Mouse (Mus musculus): ENCODE results near the gene Glyat.
"Not testable (repeated sequence)": the region's sequence is repeated elsewhere in the genome, so short reads cannot be mapped to it uniquely, and the experiment has no call there.

Glyat gene

GRCm38 (mm10) chr19:12633176-12633575 is at the start of gene Glyat:
Glyat (plus strand) TSS chr19:12633308.
- DNase-seq (ENCODE audit: low read depth, low spot score), result no peak

GRCm38 (mm10) chr19:12585310-12585709 is 47.8 kb upstream of the Glyat start:
- DNase-seq (ENCODE audit: low read depth, low spot score), result no peak

- DNase-seq (ENCODE audit: low read depth, low spot score), result peak; percentile 88
These were observed 41.2 kb upstream of the Glyat start for GRCm38 (mm10) chr19:12591908-12592307.

GRCm38 (mm10) chr19:12595135-12595529 is 38.0 kb upstream of the Glyat start:
- no peak for DNase-seq (ENCODE audit: low read depth, low spot score)

DNA sequence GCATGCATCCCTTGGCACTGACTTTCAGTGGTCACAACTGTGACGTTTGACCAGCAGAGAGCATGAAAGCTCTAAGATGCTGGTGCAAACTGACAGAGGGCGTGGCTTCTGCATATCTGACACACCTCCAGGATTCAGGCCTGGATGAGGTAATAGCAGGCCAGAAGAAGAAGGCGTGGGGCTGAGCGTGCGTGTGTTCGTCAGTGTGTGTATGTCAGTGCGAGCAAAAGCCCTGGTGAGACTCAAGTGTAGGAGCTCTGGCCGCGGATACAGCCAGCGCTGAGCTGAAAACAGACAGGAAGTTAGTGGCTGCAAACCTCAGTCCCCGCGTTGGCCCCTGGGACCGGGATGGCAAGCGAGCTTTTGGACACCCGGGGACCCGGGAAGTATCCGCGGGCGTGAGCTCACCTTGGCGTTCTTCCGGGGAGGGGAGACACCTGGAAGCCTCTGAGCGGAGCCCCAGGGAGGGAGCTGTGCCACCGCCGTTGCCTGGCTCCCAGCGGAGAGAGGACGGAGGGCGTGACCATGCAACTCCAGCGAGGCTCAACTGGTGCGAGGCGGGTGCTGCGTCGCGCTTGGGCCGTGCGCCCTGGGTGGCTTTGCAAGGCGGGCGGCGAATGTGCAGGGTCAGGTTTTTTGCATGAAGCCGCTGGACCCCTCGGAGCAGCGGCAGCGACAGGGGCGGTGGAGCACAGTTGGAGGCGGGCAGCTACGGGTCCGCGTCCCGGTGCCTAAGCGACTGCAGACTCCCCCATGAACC is 37.4 kb upstream of the Glyat start:
- peak; percentile 73 for DNase-seq (ENCODE audit: low read depth, low spot score)

GRCm38 (mm10) chr19:12596290-12597072 is 36.6 kb upstream of the Glyat start:
- DNase-seq (ENCODE audit: low read depth, low spot score), result no peak

DNA sequence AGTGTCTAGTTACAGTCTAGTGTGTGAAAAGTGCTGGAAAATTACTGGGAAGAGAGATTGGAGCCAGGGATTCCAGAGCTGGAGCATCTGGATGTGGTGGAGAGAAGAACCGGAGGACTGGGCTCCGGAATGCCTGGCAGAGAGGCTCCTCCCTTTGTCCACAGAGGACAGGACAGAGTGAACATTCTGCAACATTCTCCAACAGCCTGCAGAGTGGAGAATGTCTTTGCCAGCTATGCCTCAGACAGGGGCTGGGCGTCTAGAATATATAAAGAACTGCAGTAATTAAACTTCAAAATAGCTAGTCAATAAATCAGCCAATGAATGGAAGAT is 36.1 kb upstream of the Glyat start:
- DNase-seq (ENCODE audit: low read depth, low spot score), result no peak

GRCm38 (mm10) chr19:12598674-12599073 is 34.4 kb upstream of the Glyat start:
- DNase-seq (ENCODE audit: low read depth, low spot score), result no peak

DNA sequence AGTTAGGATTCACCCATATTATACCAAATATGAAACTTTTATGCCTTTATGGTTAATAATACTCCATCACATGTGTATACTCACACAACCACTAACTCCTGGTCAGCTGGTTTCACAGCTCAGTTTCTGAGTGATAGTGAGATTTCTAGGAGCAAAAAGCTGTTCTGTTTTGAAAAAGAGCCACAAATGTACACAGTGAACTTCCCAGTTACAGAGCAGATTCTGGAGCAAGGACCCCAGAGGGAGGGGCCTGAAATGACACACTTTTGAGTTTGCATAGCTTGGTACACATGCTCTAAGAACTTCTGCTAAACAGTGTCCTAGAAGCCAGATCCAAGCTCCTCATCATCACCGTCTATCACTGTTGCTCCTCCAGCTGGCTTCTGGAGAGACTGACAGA is 33.4 kb upstream of the Glyat start, which contains the start of gene Gm4952:
Gene Gm4952 (plus strand): TSS at position 301 of the 400 bp plus-strand sequence.
- no peak for DNase-seq (ENCODE audit: low read depth, low spot score)

DNA sequence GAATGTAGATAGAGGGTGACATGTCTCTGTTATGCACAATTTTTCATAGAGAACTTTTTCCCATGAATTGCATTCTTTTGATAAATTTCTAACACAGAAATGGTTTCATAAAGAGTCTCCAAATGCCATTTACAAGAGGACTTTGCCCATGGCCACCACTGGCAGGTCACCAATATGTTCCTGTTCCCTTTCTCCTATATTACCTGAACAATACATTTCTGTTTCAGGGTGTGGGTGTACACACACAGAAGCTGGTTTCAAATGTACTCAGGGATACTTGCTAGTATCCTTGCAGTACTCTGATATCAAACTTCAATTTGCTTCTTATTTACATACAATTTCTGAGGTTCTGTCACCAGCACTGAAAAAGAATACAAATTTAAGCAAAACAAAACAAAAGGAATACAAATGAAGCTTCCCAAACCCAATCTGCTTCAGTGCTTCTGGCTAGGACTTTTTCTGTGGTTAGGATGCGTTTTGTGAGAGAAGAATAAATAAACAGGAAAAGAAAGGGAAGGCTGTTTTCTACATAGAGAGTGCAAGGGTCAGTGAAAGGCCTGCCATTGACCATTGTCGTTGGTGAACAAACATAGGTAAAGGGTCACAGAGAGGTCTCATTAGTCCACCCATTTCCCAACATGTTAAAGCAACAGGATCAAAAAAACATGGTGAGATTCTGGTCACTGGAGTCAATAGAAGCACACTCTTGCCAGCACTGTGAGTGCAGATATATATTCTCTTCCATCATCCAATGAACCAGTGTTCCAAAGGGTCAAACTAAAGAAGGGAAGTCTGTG is 32.2 kb upstream of the Glyat start:
- DNase-seq (ENCODE audit: low read depth, low spot score), result no peak

- DNase-seq (ENCODE audit: low read depth, low spot score), result no peak
These were observed 24.8 kb upstream of the Glyat start for GRCm38 (mm10) chr19:12608336-12608735.

DNA sequence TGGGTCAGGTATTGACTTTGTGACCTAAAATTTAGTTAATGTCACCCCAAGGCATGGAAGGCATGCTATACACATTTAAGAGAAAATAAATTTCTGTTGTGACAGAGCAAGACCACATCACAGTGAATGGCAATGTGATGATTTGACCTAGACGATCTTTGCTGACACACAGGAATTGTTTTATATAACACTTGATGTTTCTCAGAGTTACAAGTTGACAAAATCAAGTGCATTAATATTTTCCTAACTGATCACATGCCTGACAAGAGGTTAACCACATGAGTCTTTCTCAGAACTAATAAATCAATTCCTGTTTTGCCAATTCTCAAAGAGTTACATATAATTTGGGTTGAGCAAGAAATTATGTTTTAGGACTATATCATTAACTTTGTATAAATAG is 19.5 kb upstream of the Glyat start:
- no peak for DNase-seq (ENCODE audit: low read depth, low spot score)

DNA sequence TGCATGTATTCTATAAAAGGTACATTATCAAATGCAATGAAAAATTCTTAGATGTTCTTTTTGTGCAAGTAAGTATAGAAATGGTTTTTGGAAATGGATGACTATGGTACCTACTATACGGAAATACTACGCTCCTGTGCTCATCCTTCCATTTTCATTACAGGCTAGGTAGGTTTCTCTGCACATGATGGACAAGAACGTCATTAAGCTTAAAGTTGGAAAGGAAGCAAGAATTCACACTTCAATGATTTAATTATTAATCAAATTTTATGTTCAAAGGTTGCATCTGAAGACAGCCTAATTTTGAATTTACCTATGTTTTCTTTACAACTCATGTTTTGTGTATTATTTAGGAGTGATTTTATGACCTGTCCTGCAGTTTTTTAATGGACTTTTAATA is 1.2 kb downstream of the Glyat start:
- no peak for DNase-seq (ENCODE audit: low read depth, low spot score)

DNA sequence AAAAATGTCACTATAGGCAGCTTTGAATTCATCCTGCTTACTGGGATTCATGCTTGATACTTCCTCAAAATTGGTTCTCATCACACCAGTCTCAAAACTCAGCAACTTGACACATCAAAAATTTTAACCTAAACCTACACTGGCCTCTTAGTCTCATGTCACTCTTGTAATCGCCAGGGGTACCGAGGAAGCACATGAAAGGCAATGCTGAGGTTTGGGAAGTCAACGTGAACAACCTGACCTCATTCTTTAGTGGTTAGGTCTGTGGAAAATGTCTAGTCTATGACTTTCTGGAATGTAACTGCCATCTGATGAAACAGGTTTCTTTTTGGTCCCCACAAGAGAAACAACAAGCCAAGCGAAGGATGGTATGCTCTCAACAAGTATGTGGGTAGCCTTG is 1.9 kb downstream of the Glyat start:
- DNase-seq (ENCODE audit: low read depth, low spot score), result no peak

- no peak for DNase-seq (ENCODE audit: low read depth, low spot score)
These were observed 3.8 kb downstream of the Glyat start for GRCm38 (mm10) chr19:12636863-12637262.

DNA sequence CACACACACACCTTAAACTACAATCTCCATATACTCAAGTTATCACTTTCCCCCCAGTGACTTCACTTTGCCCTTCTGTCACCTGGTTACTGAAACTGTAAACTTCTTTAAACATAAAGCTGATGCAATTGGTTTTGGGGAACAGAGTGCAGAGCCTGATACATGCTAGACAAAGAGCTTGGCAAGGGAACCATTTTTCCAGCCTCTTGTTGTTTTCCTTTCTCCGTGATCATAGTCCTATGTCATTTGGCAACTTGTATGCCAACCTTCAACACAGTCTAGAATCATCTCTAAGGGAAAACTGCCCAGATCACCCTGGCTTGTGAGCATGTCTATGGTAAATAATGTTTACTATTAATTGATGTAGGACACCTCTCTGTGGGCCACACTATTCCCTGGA is 4.9 kb downstream of the Glyat start:
- no peak for DNase-seq (ENCODE audit: low read depth, low spot score)

- DNase-seq (ENCODE audit: low read depth, low spot score), result no peak
These were observed 16.4 kb downstream of the Glyat start for GRCm38 (mm10) chr19:12649511-12649910.

GRCm38 (mm10) chr19:12666156-12666555 is 33.0 kb downstream of the Glyat start:
- DNase-seq (ENCODE audit: low read depth, low spot score), result no peak

GRCm38 (mm10) chr19:12668601-12669000 is 35.5 kb downstream of the Glyat start:
- not testable (repeated sequence) for DNase-seq (ENCODE audit: low read depth, low spot score)

- no peak for DNase-seq (ENCODE audit: low read depth, low spot score)
These were observed 37.0 kb downstream of the Glyat start, which contains the start of gene Olfr1442 for GRCm38 (mm10) chr19:12670139-12670538. Olfr1442 (plus strand) TSS chr19:12670439.

- no peak for DNase-seq (ENCODE audit: low read depth, low spot score)
These were observed 37.9 kb downstream of the Glyat start for GRCm38 (mm10) chr19:12671051-12671450.

GRCm38 (mm10) chr19:12677812-12678211 is 44.7 kb downstream of the Glyat start, which contains the start of gene Olfr1443:
Olfr1443 (plus strand) TSS chr19:12678112.
- DNase-seq (ENCODE audit: low read depth, low spot score), result no peak

Data from CD4-positive, CD25-positive, alpha-beta regulatory T cell, adult 2 months (primary cell).